Mouse (Mus musculus) liver, adult 2 months (tissue): ENCODE data around the gene Dock9.

Source experiments
- CTCF ChIP-seq: fragments of 200-500 bp; IDR thresholded peaks from 2 replicates; pipeline ENCODE4 v1.5.1; 2011; ENCODE audit warnings: low read depth, low read length, control low read depth
- POLR2A ChIP-seq: fragments of 200-500 bp; IDR thresholded peaks from 2 replicates; pipeline ENCODE4 v1.6.1; 2011; ENCODE audit warnings: low read length, control low read depth; ENCODE audit not compliant: insufficient read depth; ENCODE audit errors: extremely low read depth

GRCm38 (mm10) chr14:121516881-121517280, 280.8 kb downstream of the Dock9 start:
- TF ChIP-seq CTCF, result no peak
- no peak for TF ChIP-seq POLR2A
